Mouse (Mus musculus): ENCODE results near the gene Ciz1. TPM values are rescaled to one million over a fixed set of nuclear protein-coding genes. Genes with fewer than 3 reads are reported as not detected.

Ciz1 gene
- total and polyA plus RNA-seq, 3 experiments, result 62.9 to 306 (median 213) TPM

- H3K4me1 ChIP-seq (ENCODE audit: insufficient read depth, low read depth, low read length), result peaks cover 27% of the 10 kb centered on the region
- H3K9me3 ChIP-seq (replicated peaks), result no peaks in the 10 kb centered on the region
- H3K36me3 ChIP-seq (replicated peaks), result peaks cover 83% of the 10 kb centered on the region
- no peaks in the 10 kb centered on the region for H3K27me3 ChIP-seq (ENCODE audit: insufficient read depth, low read length)
- no peak for ATAC-seq (ENCODE audit: extremely low read depth, insufficient number of reproducible peaks, low FRiP score, poor library complexity, severe bottlenecking)
- no peak overlapping the region for H3K4me3 ChIP-seq (ENCODE audit: low read depth, low read length)
- no peak for DNase-seq (ENCODE audit: low spot score)
- no peak for TF ChIP-seq GATA1 (IDR thresholded peaks at IDR 0.05; ENCODE audit: borderline replicate concordance, low read length)
- no peak for TF ChIP-seq CTCF (IDR thresholded peaks at IDR 0.05; ENCODE audit: low read depth, low read length)
- no peak for TF ChIP-seq POLR2AphosphoS5 (IDR thresholded peaks at IDR 0.05; ENCODE audit: insufficient replicate concordance, low read depth, low read length)
- no peak for TF ChIP-seq TAL1 (conservative IDR thresholded peaks at IDR 0.05; ENCODE audit: low read depth, low read length)
- TF ChIP-seq GATA2 (IDR thresholded peaks at IDR 0.05; ENCODE audit: borderline replicate concordance, low read depth, low read length), result no peak
These were observed 15.2 kb downstream of the Ciz1 start for GRCm38 (mm10) chr2:32367315-32367714.

- TF ChIP-seq TAL1 (conservative IDR thresholded peaks at IDR 0.05; ENCODE audit: low read depth, low read length) (no peak), CTCF (IDR thresholded peaks at IDR 0.05; ENCODE audit: low read depth, low read length) (no peak), POLR2AphosphoS5 (IDR thresholded peaks at IDR 0.05; ENCODE audit: insufficient replicate concordance, low read depth, low read length) (no peak), GATA1 (IDR thresholded peaks at IDR 0.05; ENCODE audit: borderline replicate concordance, low read length) (no peak), GATA2 (IDR thresholded peaks at IDR 0.05; ENCODE audit: borderline replicate concordance, low read depth, low read length) (no peak)
- H3K36me3 ChIP-seq (replicated peaks), result peaks cover 97% of the 10 kb centered on the region
- peaks cover 3% of the 10 kb centered on the region; the same call in 1 of the 2 replicates for H3K4me1 ChIP-seq (ENCODE audit: insufficient read depth, low read depth, low read length)
- no peaks in the 10 kb centered on the region for H3K9me3 ChIP-seq (replicated peaks)
- no peak overlapping the region for H3K4me3 ChIP-seq (ENCODE audit: low read depth, low read length)
- H3K27me3 ChIP-seq (ENCODE audit: insufficient read depth, low read length), result no peaks in the 10 kb centered on the region
- ATAC-seq (ENCODE audit: extremely low read depth, insufficient number of reproducible peaks, low FRiP score, poor library complexity, severe bottlenecking) (no peak), DNase-seq (ENCODE audit: low spot score) (no peak)
These were observed 22.1 kb downstream of the Ciz1 start for GRCm38 (mm10) chr2:32374191-32374590.

- no peak for TF ChIP-seq GATA2 (IDR thresholded peaks at IDR 0.05; ENCODE audit: borderline replicate concordance, low read depth, low read length)
- Histone ChIP-seq H3K9me3 (replicated peaks) (no peaks in the 10 kb centered on the region), H3K36me3 (replicated peaks) (peaks cover 97% of the 10 kb centered on the region), H3K4me3 (ENCODE audit: low read depth, low read length) (no peak overlapping the region), H3K27me3 (ENCODE audit: insufficient read depth, low read length) (no peaks in the 10 kb centered on the region), H3K4me1 (ENCODE audit: insufficient read depth, low read depth, low read length) (peaks cover 5% of the 10 kb centered on the region)
- ATAC-seq (ENCODE audit: extremely low read depth, insufficient number of reproducible peaks, low FRiP score, poor library complexity, severe bottlenecking) (no peak), DNase-seq (ENCODE audit: low spot score) (no peak)
These were observed 23.3 kb downstream of the Ciz1 start for GRCm38 (mm10) chr2:32375317-32375940.

GRCm38 (mm10) chr2:32376963-32377362 lies 24.8 kb downstream of the Ciz1 start:
- peaks cover 83% of the 10 kb centered on the region for H3K36me3 ChIP-seq (replicated peaks)
- peaks cover 17% of the 10 kb centered on the region for H3K4me1 ChIP-seq (ENCODE audit: insufficient read depth, low read depth, low read length)
- DNase-seq (ENCODE audit: low spot score) (no peak), ATAC-seq (ENCODE audit: extremely low read depth, insufficient number of reproducible peaks, low FRiP score, poor library complexity, severe bottlenecking) (no peak)
- no peak overlapping the region for H3K4me3 ChIP-seq (ENCODE audit: low read depth, low read length)
- peaks cover under 1% of the 10 kb centered on the region; the same call in 1 of the 2 replicates for H3K27me3 ChIP-seq (ENCODE audit: insufficient read depth, low read length)
- TF ChIP-seq CTCF (IDR thresholded peaks at IDR 0.05; ENCODE audit: low read depth, low read length) (no peak), TAL1 (conservative IDR thresholded peaks at IDR 0.05; ENCODE audit: low read depth, low read length) (no peak), GATA2 (IDR thresholded peaks at IDR 0.05; ENCODE audit: borderline replicate concordance, low read depth, low read length) (no peak), GATA1 (IDR thresholded peaks at IDR 0.05; ENCODE audit: borderline replicate concordance, low read length) (no peak), POLR2AphosphoS5 (IDR thresholded peaks at IDR 0.05; ENCODE audit: insufficient replicate concordance, low read depth, low read length) (no peak)
- no peaks in the 10 kb centered on the region for H3K9me3 ChIP-seq (replicated peaks)

GRCm38 (mm10) chr2:32380001-32380500 lies 27.9 kb downstream of the Ciz1 start:
- ATAC-seq (ENCODE audit: extremely low read depth, insufficient number of reproducible peaks, low FRiP score, poor library complexity, severe bottlenecking) (no peak), DNase-seq (ENCODE audit: low spot score) (no peak)
- H3K9me3 ChIP-seq (replicated peaks), result no peaks in the 10 kb centered on the region
- H3K4me1 ChIP-seq (ENCODE audit: insufficient read depth, low read depth, low read length), result peaks cover 32% of the 10 kb centered on the region
- TF ChIP-seq GATA1 (IDR thresholded peaks at IDR 0.05; ENCODE audit: borderline replicate concordance, low read length) (no peak), POLR2AphosphoS5 (IDR thresholded peaks at IDR 0.05; ENCODE audit: insufficient replicate concordance, low read depth, low read length) (no peak), CTCF (IDR thresholded peaks at IDR 0.05; ENCODE audit: low read depth, low read length) (no peak), TAL1 (conservative IDR thresholded peaks at IDR 0.05; ENCODE audit: low read depth, low read length) (no peak), GATA2 (IDR thresholded peaks at IDR 0.05; ENCODE audit: borderline replicate concordance, low read depth, low read length) (no peak)
- H3K4me3 ChIP-seq (ENCODE audit: low read depth, low read length), result no peak overlapping the region
- peaks cover 25% of the 10 kb centered on the region for H3K27me3 ChIP-seq (ENCODE audit: insufficient read depth, low read length)
- H3K36me3 ChIP-seq (replicated peaks), result peaks cover 55% of the 10 kb centered on the region

GRCm38 (mm10) chr2:32381141-32381774 lies 29.1 kb downstream of the Ciz1 start:
- no peak for DNase-seq (ENCODE audit: low spot score)
- H3K36me3 ChIP-seq (replicated peaks), result peaks cover 43% of the 10 kb centered on the region
- peaks cover 32% of the 10 kb centered on the region for H3K4me1 ChIP-seq (ENCODE audit: insufficient read depth, low read depth, low read length)
- ATAC-seq (ENCODE audit: extremely low read depth, insufficient number of reproducible peaks, low FRiP score, poor library complexity, severe bottlenecking), result no peak
- peak overlapping the region; percentile 79 for H3K4me3 ChIP-seq (ENCODE audit: low read depth, low read length)
- TF ChIP-seq TAL1 (conservative IDR thresholded peaks at IDR 0.05; ENCODE audit: low read depth, low read length) (no peak), GATA1 (IDR thresholded peaks at IDR 0.05; ENCODE audit: borderline replicate concordance, low read length) (no peak), GATA2 (IDR thresholded peaks at IDR 0.05; ENCODE audit: borderline replicate concordance, low read depth, low read length) (no peak), CTCF (IDR thresholded peaks at IDR 0.05; ENCODE audit: low read depth, low read length) (no peak), POLR2AphosphoS5 (IDR thresholded peaks at IDR 0.05; ENCODE audit: insufficient replicate concordance, low read depth, low read length) (no peak)
- H3K27me3 ChIP-seq (ENCODE audit: insufficient read depth, low read length), result peaks cover 37% of the 10 kb centered on the region
- no peaks in the 10 kb centered on the region for H3K9me3 ChIP-seq (replicated peaks)

Measured in G1E (cell line).